10 mouse cellular contexts compared by ENCODE assay signal in genomic region chr11:54113352-54113751, GRCm38 (mm10). TPM values are rescaled to one million over a fixed set of nuclear protein-coding genes. Genes with fewer than 3 reads are reported as not detected.
DNase-seq lines count a peak whose midpoint lies in the region; ATAC-seq lines count a peak whose summit lies in the region.
"Had no signal": no experiment of that assay in that cellular context is flagged by ENCODE, and none has a peak within 500 bp of the region (broad histone marks: within the 10 kb centered on the region; RNA-seq: fewer than 3 reads in every experiment).

No protein-coding gene starts in this region.

- H3K27ac ChIP-seq in heart, embryonic 15.5 days, result peak overlapping the region; percentile 94
- no peak overlapping the region for H3K27ac ChIP-seq in liver, embryonic 16.5 days (ENCODE audit: low read length)

- WGBS in heart, embryonic 15.5 days, result 15% methylated on average over 4 of the region's 4 CpGs
- 21% methylated on average over 4 of the region's 4 CpGs for WGBS in liver, embryonic 16.5 days (ENCODE audit: insufficient replicate concordance)

- H3K4me1 ChIP-seq in heart, embryonic 15.5 days (replicated peaks), result peaks cover 80% of the 10 kb centered on the region
- peaks cover 2% of the 10 kb centered on the region; the same call in 1 of the 2 replicates for H3K4me1 ChIP-seq in liver, embryonic 16.5 days (ENCODE audit: control insufficient read depth, low read depth, low read length)

- ATAC-seq in heart, embryonic 15.5 days (replicated peaks; ENCODE audit: insufficient number of reproducible peaks, insufficient read depth, low FRiP score, low read depth), result 0 out of 2 replicates have a peak, but pooled peaks have one; percentile 4
- ATAC-seq in liver, embryonic 16.5 days (ENCODE audit: low read depth), result no peak

- H3K4me2 ChIP-seq in heart, embryonic 15.5 days, result peak overlapping the region; percentile 54
- peak overlapping the region; percentile 30 for H3K4me2 ChIP-seq in liver, embryonic 16.5 days (ENCODE audit: low read depth, low read length)

- peak overlapping the region; percentile 35; the same call in 1 of the 2 replicates for H3K9ac ChIP-seq in heart, embryonic 15.5 days
- no peak overlapping the region for H3K9ac ChIP-seq in liver, embryonic 16.5 days (ENCODE audit: low read depth, low read length)

- H3K36me3 ChIP-seq in heart, embryonic 15.5 days, result peaks cover 10% of the 10 kb centered on the region; the same call in 1 of the 2 replicates
- H3K36me3 ChIP-seq in liver, embryonic 16.5 days (ENCODE audit: control insufficient read depth, insufficient read depth), result no peaks in the 10 kb centered on the region

- H3K27me3 ChIP-seq in heart, embryonic 15.5 days, result no peaks in the 10 kb centered on the region
- H3K27me3 ChIP-seq in liver, embryonic 16.5 days (ENCODE audit: control insufficient read depth, insufficient read depth, low read depth, low read length), result no peaks in the 10 kb centered on the region

- no peaks in the 10 kb centered on the region for H3K9me3 ChIP-seq in heart, embryonic 15.5 days (replicated peaks)
- no peaks in the 10 kb centered on the region for H3K9me3 ChIP-seq in liver, embryonic 16.5 days (replicated peaks; ENCODE audit: control insufficient read depth, low read length)

- DNase-seq in heart, adult 11 months, result peak; percentile 97
- DNase-seq in heart, adult 8-10 months (ENCODE audit: low spot score), result no peak
- peak; percentile 66 for DNase-seq in NIH3T3 (ENCODE audit: low read depth)
- no peak for DNase-seq in thymus, postnatal 36 days
- no peak for DNase-seq in layer of hippocampus, adult 8-10 months (ENCODE audit: low spot score in 2 of 2)
- DNase-seq in urinary bladder, postnatal 14 days (ENCODE audit: low spot score), result no peak

- H3K4me3 ChIP-seq in heart, embryonic 15.5 days, result peak overlapping the region; percentile 13; the same call in 1 of the 2 replicates
- H3K4me3 ChIP-seq in liver, embryonic 16.5 days (ENCODE audit: low read depth, low read length), result no peak overlapping the region
- H3K4me3 ChIP-seq: erythroblast, embryonic 14.5 days had no signal

RNA-seq across cellular contexts. Expression of gene P4ha2, which starts 13.5 kb away (rescaled TPM):
- total RNA-seq in heart, adult 8-10 months (2022), result 10 to 100 TPM; 57.4 to 71.1 (median 64.1) TPM
- polyA plus RNA-seq in heart, embryonic 15.5 days (2015; fragmentation: Nextera tagmentation; extraction: Ambion mirVana), result 46.0 and 54.6 TPM in 2 replicates
- polyA plus RNA-seq in liver, embryonic 16.5 days (2015; fragmentation: Nextera tagmentation; extraction: Ambion mirVana), result 8.0 TPM in 2 replicates
- total RNA-seq in layer of hippocampus, adult 8-10 months (2022), result 10 to 100 TPM; 24.3 to 30.8 (median 26.7) TPM
- polyA plus RNA-seq: erythroblast, embryonic 14.5 days had no signal

RNA-seq across cellular contexts. Expression of gene Pdlim4, which starts 44.5 kb away (rescaled TPM):
- total RNA-seq in heart, adult 8-10 months (2022), result 10 to 100 TPM; 29.1 to 39.9 (median 35.2) TPM
- polyA plus RNA-seq in heart, embryonic 15.5 days (2015; fragmentation: Nextera tagmentation; extraction: Ambion mirVana), result 11.4 and 20.8 TPM in 2 replicates
- 3.2 and 4.0 TPM in 2 replicates for polyA plus RNA-seq in liver, embryonic 16.5 days (2015; fragmentation: Nextera tagmentation; extraction: Ambion mirVana)
- total RNA-seq in layer of hippocampus, adult 8-10 months (2022), result 10 to 100 TPM; 16.4 to 25.2 (median 21.2) TPM
- total RNA-seq: CH12.LX had no signal

Comparison
In these comparisons a context has a peak if more than half of its experiments do, and no peak if none do; other contexts are left out.
1. DNase-seq: peak in heart, adult 11 months (single experiment) and NIH3T3 (single experiment); none in heart, adult 8-10 months (single experiment), thymus, postnatal 36 days (0 of 2), layer of hippocampus, adult 8-10 months (0 of 2) and urinary bladder, postnatal 14 days (single experiment).